Mouse (Mus musculus): Measurements from ENCODE around the gene Arsb. TPM values are rescaled to one million over a fixed set of nuclear protein-coding genes. Genes with fewer than 3 reads are reported as not detected.

The Arsb gene
- polyA plus RNA-seq (2017; shearing (Covaris generic)): 10 to 100 TPM in 1 of 2 experiments, 1 to 10 TPM in 1; 7.7 to 29.9 TPM

DNA sequence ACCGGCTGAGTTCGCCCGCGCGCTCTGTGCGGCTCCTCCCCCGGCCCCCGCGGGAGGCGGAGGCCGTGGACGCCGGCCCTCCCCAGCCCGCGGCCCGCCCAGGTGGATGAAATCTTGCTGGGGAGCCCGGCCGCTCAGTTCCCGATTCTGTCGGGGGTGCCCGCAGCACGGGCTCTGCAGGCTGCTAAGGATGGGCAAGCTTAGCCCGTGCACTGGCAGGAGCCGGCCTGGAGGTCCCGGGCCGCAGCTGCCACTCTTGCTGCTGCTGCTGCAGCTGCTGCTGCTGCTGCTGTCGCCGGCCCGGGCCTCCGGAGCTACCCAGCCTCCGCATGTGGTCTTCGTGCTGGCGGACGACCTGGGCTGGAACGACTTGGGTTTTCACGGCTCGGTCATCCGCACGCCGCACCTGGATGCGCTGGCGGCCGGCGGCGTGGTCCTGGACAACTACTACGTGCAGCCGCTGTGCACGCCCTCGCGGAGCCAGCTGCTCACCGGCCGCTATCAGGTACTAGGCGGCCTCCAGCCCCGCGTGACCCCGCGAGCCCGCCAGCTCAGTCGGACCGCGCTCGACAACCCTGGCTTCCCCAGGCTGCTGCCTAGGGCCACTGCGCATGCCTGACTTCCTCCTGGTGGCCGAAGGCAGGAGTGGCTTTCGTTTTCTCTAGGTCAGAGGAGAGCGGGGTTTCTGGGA, at the start of gene Arsb:
Gene Arsb, plus strand, starts transcription at position 43 of the 691 bp plus-strand sequence.

Other genes with a start within 250 kb of the Arsb start
- under 1 TPM in 1 of 2 experiments, not detected in 1; 0.21 TPM for gene Bhmt, start 133.7 kb upstream of the Arsb start, polyA plus RNA-seq (2017; shearing (Covaris generic))
- gene Bhmt2, start 97.3 kb upstream of the Arsb start, polyA plus RNA-seq (2017; shearing (Covaris generic)): under 1 TPM in 1 of 2 experiments, not detected in 1; 0.23 TPM
- gene Dmgdh, start 97.2 kb upstream of the Arsb start, polyA plus RNA-seq (2017; shearing (Covaris generic)): not detected

Data from activated CD4-positive, CD25-positive, alpha-beta regulatory T cell (primary cell).